Mouse (Mus musculus): ENCODE data around the gene Nlgn2.

DNA sequence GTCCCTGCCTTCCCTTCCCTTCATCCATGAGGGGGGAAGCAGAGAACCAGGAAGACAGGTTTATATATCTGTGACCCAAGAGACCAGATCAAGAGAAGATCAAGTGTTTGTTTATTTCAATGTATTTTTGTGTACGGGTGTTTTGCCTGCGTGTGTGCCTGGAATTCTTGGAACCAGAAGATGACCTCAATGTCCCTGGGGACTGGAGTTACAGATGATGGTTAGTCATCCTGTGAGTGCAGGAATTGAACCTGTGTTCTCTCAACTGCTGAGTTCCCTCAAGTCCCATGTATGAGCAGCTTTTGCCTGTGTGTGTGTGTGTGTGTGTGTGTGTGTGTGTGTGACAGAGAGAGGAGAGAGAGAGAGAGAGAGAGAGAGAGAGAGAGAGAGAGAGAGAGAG, 29.9 kb downstream of the Nlgn2 start:
- TF ChIP-seq POLR2A (IDR thresholded peaks at IDR 0.05; ENCODE audit: low read depth, low read length) (no peak), CTCF (conservative IDR thresholded peaks at IDR 0.05 in 1 of 2, IDR thresholded peaks at IDR 0.05 in 1 of 2; ENCODE audit: low read depth in 2 of 2, low read length in 2 of 2) (no peak), MYC (IDR thresholded peaks at IDR 0.05; ENCODE audit: low read depth, low read length) (no peak), TCF12 (IDR thresholded peaks at IDR 0.05; ENCODE audit: low read depth, low read length) (no peak), CHD1 (IDR thresholded peaks at IDR 0.05; ENCODE audit: low read depth, low read length) (no peak), SMC3 (IDR thresholded peaks at IDR 0.05; ENCODE audit: low read depth, low read length) (no peak), MAFK (IDR thresholded peaks at IDR 0.05; ENCODE audit: insufficient replicate concordance, low read length) (no peak), MAX (IDR thresholded peaks at IDR 0.05; ENCODE audit: low read length) (no peak), NRF1 (IDR thresholded peaks at IDR 0.05; ENCODE audit: low read depth, low read length) (no peak)
